Mouse (Mus musculus): ENCODE measurements around the gene Ankrd39. TPM values are rescaled to one million over a fixed set of nuclear protein-coding genes. Genes with fewer than 3 reads are reported as not detected.

Ankrd39 gene
- total and polyA plus RNA-seq, 2 experiments from 2014 or later, result 30.4 to 34.3 TPM

DNA sequence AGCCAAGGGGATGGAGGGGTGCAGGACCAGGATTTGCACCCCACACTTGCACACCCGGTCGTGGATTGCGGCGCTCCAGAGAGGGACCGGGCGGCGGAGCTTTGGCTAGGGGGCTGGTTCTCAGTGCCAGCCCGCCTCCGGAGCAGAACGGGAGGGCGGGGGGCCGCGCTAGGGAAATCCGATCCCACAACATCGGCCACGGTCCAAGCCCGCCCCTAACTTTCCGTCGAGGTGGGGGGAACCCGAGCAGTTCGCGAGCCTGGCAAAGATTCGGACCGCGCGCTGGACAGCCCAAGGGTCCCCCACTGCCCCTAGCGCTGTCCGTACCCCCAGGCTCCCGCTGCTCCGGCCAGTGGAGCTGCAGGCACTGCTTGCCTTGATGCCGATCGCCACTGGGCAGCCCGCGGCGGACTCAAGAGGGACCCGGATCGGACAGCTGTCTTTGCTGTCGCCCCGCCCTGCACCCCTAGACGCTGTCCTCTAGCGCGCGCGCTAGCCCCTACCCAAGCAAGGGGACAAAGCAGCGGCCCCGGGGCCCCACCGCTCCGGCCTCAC, 10.3 kb upstream of the Ankrd39 start:
- peaks cover 28% of the 10 kb centered on the region for H3K36me3 ChIP-seq (ENCODE audit: insufficient read depth, low read length)
- peak overlapping the region; percentile 97 for H3K9ac ChIP-seq (replicated peaks; ENCODE audit: low read length, poor library complexity, severe bottlenecking)
- TF ChIP-seq CTCF (IDR thresholded peaks at IDR 0.05), result no peak
- peaks cover 19% of the 10 kb centered on the region; the same call in 1 of the 2 replicates for H3K4me1 ChIP-seq (ENCODE audit: insufficient read depth, low read length)
- H3K9me3 ChIP-seq (ENCODE audit: low read length), result no peaks in the 10 kb centered on the region
- peak overlapping the region; percentile 96 for H3K4me2 ChIP-seq (ENCODE audit: low read depth, low read length, poor library complexity, severe bottlenecking)
- peak; percentile 69 for ATAC-seq (ENCODE audit: low FRiP score)
- WGBS, result 0% methylated on average over 35 of the region's 48 CpGs
- H3K4me3 ChIP-seq (ENCODE audit: low read depth, low read length), result peak overlapping the region; percentile 94
- H3K27ac ChIP-seq (ENCODE audit: low read depth, low read length), result peak overlapping the region; percentile 93
- no peaks in the 10 kb centered on the region for H3K27me3 ChIP-seq (ENCODE audit: insufficient read depth, low read length)
- DNase-seq (ENCODE audit: low spot score), result peak; percentile 83

DNA sequence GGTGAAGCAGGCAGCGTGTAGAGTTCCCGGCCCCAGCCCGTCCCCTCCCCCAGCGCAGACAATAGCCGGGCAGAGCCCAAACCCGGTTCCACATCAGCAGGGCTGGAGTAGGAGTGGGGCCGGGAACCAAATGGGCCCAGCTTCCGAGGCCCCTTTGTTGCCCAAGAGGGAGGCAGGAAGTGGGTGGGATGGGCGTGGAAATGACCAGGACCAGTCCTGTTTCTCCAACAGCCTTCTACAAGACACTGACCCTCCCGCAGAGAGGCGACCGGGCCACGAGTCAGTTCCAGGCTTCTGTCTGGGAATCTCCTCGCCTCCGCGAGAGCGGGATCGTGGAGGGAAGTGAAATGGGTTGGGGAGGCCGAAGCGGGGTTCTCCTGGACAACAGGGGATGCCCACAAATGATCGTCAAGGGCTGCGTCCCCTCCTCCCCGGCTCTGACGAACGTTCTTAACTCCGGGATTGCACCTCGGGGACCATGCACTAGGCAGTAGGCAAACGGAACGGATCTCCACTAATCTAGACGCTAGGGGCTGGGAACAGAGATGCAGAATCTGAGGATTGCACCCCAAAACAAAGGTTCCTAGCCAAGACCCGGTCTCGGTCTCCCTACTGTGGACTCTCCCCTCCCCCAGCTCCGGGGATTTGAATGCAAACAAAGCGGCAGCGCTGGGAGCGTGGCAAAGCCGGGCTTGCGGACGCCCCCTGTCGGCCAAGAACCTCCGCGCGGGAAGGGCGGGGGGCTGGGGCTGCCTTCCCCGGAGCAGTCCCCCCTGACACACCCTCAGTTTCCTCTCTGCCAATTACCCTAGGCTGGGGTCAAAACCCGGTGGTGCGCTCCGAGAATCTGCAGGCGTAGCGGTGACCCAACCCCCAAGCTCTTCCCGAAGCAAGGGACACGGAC, 9.6 kb upstream of the Ankrd39 start:
- peak; percentile 90 for TF ChIP-seq CTCF (IDR thresholded peaks at IDR 0.05)
- Histone ChIP-seq H3K4me3 (ENCODE audit: low read depth, low read length) (peak overlapping the region; percentile 94), H3K4me1 (ENCODE audit: insufficient read depth, low read length) (peaks cover 19% of the 10 kb centered on the region; the same call in 1 of the 2 replicates), H3K36me3 (ENCODE audit: insufficient read depth, low read length) (peaks cover 35% of the 10 kb centered on the region), H3K9me3 (ENCODE audit: low read length) (no peaks in the 10 kb centered on the region), H3K4me2 (ENCODE audit: low read depth, low read length, poor library complexity, severe bottlenecking) (peak overlapping the region; percentile 96), H3K27me3 (ENCODE audit: insufficient read depth, low read length) (no peaks in the 10 kb centered on the region), H3K9ac (replicated peaks; ENCODE audit: low read length, poor library complexity, severe bottlenecking) (peak overlapping the region; percentile 97), H3K27ac (ENCODE audit: low read depth, low read length) (peak overlapping the region; percentile 93)
- peak; percentile 84 for ATAC-seq (ENCODE audit: low FRiP score)
- DNase-seq (ENCODE audit: low spot score), result peak; percentile 94
- WGBS, result under 1% methylated on average over 50 of the region's 52 CpGs

GRCm38 (mm10) chr1:36555798-36556395, 8.7 kb upstream of the Ankrd39 start:
- 1% methylated on average over 8 of the region's 8 CpGs for WGBS
- H3K9me3 ChIP-seq (ENCODE audit: low read length), result no peaks in the 10 kb centered on the region
- ATAC-seq (ENCODE audit: low FRiP score), result no peak
- peak; percentile 48 for DNase-seq (ENCODE audit: low spot score)
- H3K27ac ChIP-seq (ENCODE audit: low read depth, low read length), result peak overlapping the region; percentile 93
- peaks cover 19% of the 10 kb centered on the region; the same call in 1 of the 2 replicates for H3K4me1 ChIP-seq (ENCODE audit: insufficient read depth, low read length)
- TF ChIP-seq CTCF (IDR thresholded peaks at IDR 0.05), result no peak
- peak overlapping the region; percentile 96 for H3K4me2 ChIP-seq (ENCODE audit: low read depth, low read length, poor library complexity, severe bottlenecking)
- H3K4me3 ChIP-seq (ENCODE audit: low read depth, low read length), result peak overlapping the region; percentile 94
- H3K9ac ChIP-seq (replicated peaks; ENCODE audit: low read length, poor library complexity, severe bottlenecking), result peak overlapping the region; percentile 97
- H3K27me3 ChIP-seq (ENCODE audit: insufficient read depth, low read length), result no peaks in the 10 kb centered on the region
- H3K36me3 ChIP-seq (ENCODE audit: insufficient read depth, low read length), result peaks cover 44% of the 10 kb centered on the region

DNA sequence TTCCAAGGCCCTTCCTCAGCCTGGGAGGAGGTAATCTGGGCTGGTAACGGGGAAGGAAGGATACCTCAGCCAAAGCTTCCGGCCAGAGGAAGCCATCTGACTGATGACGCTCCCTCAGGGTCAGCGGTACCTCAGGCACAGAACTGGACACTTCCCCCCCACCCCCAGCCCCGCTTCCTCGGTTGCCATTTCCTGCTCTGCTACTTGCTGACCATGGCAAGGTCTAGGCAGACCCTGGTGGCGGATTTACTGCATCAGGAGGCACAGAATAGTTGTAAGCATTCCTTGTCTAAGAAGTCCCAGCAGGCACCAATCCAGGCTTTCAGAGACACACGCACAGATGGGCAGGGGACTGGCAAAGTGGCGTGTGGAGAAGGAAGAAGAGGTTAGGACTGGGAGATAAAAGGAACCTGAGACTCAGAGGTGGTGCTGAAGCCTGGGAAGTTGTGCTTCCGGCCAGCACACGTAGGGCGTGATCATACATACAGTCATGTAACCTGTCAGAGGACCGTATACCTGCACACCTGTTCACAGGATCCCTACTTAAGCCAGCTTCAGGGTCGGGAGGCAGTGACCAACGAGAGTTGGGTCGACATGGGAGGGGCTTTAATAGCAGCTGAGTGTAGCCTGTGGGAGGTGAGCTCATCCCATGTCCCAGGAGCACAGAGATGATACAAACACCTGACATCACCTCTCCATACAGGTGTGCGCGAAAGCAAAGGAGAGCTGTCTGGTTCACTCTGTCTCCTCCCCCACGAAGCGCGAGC, 7.6 kb upstream of the Ankrd39 start:
- H3K4me3 ChIP-seq (ENCODE audit: low read depth, low read length), result peak overlapping the region; percentile 94; the same call in 1 of the 2 replicates
- H3K4me2 ChIP-seq (ENCODE audit: low read depth, low read length, poor library complexity, severe bottlenecking), result peak overlapping the region; percentile 96
- H3K9ac ChIP-seq (replicated peaks; ENCODE audit: low read length, poor library complexity, severe bottlenecking), result peak overlapping the region; percentile 50
- H3K36me3 ChIP-seq (ENCODE audit: insufficient read depth, low read length), result peaks cover 54% of the 10 kb centered on the region
- peaks cover 19% of the 10 kb centered on the region; the same call in 1 of the 2 replicates for H3K4me1 ChIP-seq (ENCODE audit: insufficient read depth, low read length)
- no peak for ATAC-seq (ENCODE audit: low FRiP score)
- H3K27ac ChIP-seq (ENCODE audit: low read depth, low read length), result peak overlapping the region; percentile 93
- no peaks in the 10 kb centered on the region for H3K27me3 ChIP-seq (ENCODE audit: insufficient read depth, low read length)
- 71% methylated on average over 21 of the region's 21 CpGs for WGBS
- 0 out of 2 replicates have a peak, but pooled peaks have one; percentile 6 for TF ChIP-seq CTCF (IDR thresholded peaks at IDR 0.05)
- H3K9me3 ChIP-seq (ENCODE audit: low read length), result no peaks in the 10 kb centered on the region
- DNase-seq (ENCODE audit: low spot score), result no peak

DNA sequence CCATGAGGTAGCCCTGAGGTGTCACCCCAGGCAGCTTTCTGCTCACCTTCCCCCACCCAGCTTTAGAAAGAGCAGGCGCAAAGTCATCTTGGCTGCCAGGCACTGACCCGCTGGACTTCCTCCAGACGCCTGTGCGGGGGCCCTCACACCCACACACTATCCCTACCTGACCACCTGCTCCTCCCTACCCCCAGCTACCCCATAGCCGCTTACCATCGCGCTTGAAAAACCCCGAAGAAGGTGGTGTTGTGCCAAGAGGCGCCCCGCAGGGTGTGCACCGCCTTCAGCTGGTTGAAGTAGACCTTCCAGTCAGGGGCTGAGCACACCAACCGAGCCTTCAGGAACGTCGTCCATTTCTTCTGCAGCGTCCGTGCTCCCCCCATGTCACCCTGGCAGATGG, 5.3 kb upstream of the Ankrd39 start:
- no peaks in the 10 kb centered on the region for H3K27me3 ChIP-seq (ENCODE audit: insufficient read depth, low read length)
- peaks cover 68% of the 10 kb centered on the region for H3K36me3 ChIP-seq (ENCODE audit: insufficient read depth, low read length)
- no peak overlapping the region for H3K27ac ChIP-seq (ENCODE audit: low read depth, low read length)
- DNase-seq (ENCODE audit: low spot score) (peak; percentile 33), ATAC-seq (ENCODE audit: low FRiP score) (no peak)
- peaks cover 13% of the 10 kb centered on the region; the same call in 1 of the 2 replicates for H3K4me1 ChIP-seq (ENCODE audit: insufficient read depth, low read length)
- WGBS, result 90% methylated on average over 16 of the region's 16 CpGs
- H3K4me2 ChIP-seq (ENCODE audit: low read depth, low read length, poor library complexity, severe bottlenecking), result no peak overlapping the region
- H3K9ac ChIP-seq (replicated peaks; ENCODE audit: low read length, poor library complexity, severe bottlenecking), result no peak overlapping the region
- H3K4me3 ChIP-seq (ENCODE audit: low read depth, low read length), result no peak overlapping the region
- no peaks in the 10 kb centered on the region for H3K9me3 ChIP-seq (ENCODE audit: low read length)
- TF ChIP-seq CTCF (IDR thresholded peaks at IDR 0.05), result no peak

Data from midbrain, postnatal 0 days (tissue).